Mouse (Mus musculus) adrenal gland, postnatal 14 days (tissue): Measurements from ENCODE around the gene Tspear. TPM values are rescaled to one million over a fixed set of nuclear protein-coding genes. Genes with fewer than 3 reads are reported as not detected.
A peak's percentile ranks its signal among the peaks of the same experiment; 100 is the strongest.
"Not testable (repeated sequence)": the region's sequence is repeated elsewhere in the genome, so short reads cannot be mapped to it uniquely, and the experiment has no call there.

Source experiments
- DNase-seq: peaks from one replicate; pipeline ENCODE4 v3.0.0; 2021; ENCODE audit warnings: mixed read lengths
- total RNA-seq: library from RNA; stranded (reverse); gene quantifications from 2 replicates; pipeline ENCODE4 v1.2.3, GENCODE M21; 2021

The Tspear gene
- total RNA-seq, 1 experiment from 2014 or later: not detected

GRCm38 (mm10) chr10:77711157-77711556, 24.8 kb downstream of the Tspear start, which contains the start of gene Gm10024:
Gene Gm10024 (plus strand): TSS chr10:77711457.
- not testable (repeated sequence) for DNase-seq

- no peak for DNase-seq
Observed at GRCm38 (mm10) chr10:77713734-77714133, 27.4 kb downstream of the Tspear start.

GRCm38 (mm10) chr10:77715507-77715906, 29.1 kb downstream of the Tspear start, which contains the start of gene Gm10142:
Gene Gm10142 (plus strand): TSS chr10:77715807.
- DNase-seq: no peak

DNA sequence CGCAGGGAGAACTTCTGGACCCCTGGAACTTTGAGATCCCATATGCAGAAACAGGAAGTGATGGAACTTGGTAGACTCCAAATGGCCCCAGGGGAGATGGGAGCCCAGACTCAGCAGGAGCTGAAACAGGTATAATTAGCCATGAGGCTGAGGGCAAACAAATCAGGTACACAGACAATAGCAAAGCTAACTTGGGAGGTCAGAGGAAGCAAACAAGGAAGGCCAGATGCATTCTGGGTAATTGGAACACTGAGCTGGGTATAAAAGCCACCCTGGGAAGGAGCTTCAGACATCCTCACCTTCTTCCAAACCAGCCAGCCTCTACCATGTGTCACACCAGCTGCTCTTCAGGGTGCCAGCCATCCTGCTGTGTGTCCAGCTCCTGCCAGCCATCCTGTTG, 33.9 kb downstream of the Tspear start, which contains the start of gene Krtap12-1:
Krtap12-1 (plus strand) TSS at position 301 of the 400 bp plus-strand sequence.
- DNase-seq: not testable (repeated sequence)

DNA sequence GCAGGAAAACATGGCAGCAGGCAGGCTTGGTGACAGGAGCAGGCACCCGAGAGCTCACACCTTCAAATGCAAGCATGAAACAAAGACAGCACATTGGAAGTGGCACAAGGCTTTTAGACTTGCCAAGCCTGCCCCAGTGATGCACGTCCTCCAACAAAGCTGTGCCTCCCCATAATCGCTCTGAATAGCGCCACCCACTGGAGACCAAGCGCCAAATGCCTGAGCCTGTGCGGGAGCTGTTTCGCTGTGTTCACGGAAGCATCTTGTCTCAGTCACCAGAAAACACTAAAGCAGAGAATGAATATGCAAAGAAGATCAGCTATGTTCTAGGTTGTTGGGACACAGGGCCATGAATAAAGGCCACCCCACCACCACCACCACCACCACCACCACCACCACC, 38.5 kb downstream of the Tspear start:
- peak; percentile 14 for DNase-seq

DNA sequence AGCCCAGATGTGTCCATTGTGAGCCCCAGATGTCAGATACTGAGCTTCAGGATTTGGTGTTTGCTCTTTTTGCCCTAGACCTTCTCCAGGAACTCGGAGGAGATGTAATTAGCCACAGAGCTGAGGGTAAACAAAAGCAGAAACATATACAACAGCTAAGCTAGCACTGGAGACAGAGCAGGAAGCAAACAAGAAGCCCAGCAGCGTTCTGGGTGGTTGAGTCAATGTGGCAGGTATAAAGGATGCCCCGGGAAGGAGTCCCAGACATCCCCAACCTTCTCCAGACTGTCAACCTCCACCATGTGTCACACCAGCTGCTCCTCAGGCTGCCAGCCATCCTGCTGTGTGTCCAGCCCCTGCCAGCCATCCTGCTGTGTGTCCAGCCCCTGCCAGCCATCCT, 39.8 kb downstream of the Tspear start, which contains the start of gene Gm10100:
Gm10100 (plus strand) TSS at position 301 of the 400 bp plus-strand sequence.
- no peak for DNase-seq

- DNase-seq: no peak
Observed at GRCm38 (mm10) chr10:77728280-77728679, 41.9 kb downstream of the Tspear start.

DNA sequence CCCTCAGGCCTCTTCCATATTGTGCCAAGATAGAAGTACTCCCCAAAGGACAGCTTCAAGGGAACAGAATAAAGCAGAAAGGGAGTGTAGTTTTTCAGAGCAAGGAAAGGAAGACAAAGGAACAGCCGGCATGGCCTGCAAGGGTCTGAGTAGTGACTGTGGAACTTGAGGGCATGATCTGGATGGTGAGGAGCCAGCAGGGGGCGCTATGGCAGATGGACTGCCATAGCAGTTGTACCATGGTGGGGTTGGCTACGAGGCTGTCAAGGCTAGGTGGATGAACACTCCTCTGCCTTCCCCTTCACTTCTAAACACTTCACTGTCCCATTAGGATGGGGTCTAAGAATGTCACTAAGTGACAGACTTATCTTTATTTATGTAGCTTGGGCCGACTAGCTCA, 42.9 kb downstream of the Tspear start:
- DNase-seq: peak; percentile 37

DNA sequence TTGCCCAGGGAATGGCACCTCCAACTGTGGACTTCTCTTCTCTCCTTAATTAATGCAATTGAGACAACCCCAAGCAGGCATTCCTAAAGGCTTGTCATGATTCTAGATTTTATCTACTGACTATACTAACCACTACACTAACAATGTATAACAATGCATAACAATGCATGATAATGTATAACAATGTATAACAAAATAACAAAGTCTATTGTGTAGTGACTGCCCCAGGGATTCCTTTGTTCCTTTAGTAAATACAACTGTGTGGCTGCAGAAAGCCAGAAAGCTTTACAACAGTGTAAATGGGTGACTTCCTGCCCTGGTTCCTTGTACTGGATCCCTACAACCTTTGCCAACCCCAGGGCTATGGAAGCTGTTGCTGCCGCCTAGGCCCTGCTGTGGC, 49.6 kb downstream of the Tspear start:
- no peak for DNase-seq

DNA sequence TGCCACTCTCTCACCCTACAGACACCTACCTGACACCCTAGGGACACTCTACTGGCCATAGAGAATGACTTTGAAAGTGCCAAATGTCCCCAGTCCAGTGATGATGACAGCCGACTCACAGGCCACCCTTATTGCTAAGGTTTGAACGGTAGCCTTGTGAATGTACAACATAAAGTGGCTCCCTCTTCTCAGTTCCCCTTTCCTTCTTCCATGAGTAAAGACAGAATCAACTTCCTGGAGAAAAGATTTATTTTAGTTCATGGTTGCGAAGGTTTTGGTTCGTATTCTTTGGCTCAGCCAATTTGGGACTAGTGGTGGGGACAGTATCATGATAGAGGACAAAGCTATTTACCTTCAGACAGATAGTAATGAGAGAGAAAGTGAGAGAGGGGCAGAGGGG, 52.6 kb downstream of the Tspear start:
- no peak for DNase-seq

GRCm38 (mm10) chr10:77741924-77742688, 55.7 kb downstream of the Tspear start, which contains the start of gene Gm18596:
Gene Gm18596 (minus strand): TSS chr10:77742638.
- not testable (repeated sequence) for DNase-seq

GRCm38 (mm10) chr10:77750686-77751085, 64.3 kb downstream of the Tspear start:
- not testable (repeated sequence) for DNase-seq

- not testable (repeated sequence) for DNase-seq
Observed at GRCm38 (mm10) chr10:77751254-77751653, 64.9 kb downstream of the Tspear start, which contains the start of gene Gm9736. Gene Gm9736 (minus strand): TSS chr10:77751354.

GRCm38 (mm10) chr10:77752312-77752711, 65.9 kb downstream of the Tspear start:
- DNase-seq: not testable (repeated sequence)

DNA sequence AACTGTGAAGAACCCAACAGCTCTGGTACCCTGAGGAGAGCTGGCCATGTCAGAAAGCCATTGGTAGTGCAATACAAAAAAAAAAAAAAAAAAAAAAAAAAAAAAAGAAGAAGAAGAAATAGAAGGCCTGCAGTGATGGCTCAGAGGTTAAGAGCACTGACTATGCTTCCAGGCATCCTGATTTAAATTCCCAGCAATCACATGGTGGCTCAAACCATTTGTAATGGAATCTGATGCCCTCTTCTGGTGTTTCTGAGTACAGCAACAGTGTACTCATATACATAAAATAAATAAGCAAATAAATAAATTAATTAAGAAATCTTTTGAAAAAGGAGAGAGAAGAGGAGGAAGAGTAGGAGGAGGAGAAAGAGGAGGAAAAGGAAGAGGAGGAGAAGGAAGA, 67.1 kb downstream of the Tspear start:
- DNase-seq: no peak

GRCm38 (mm10) chr10:77759582-77759981, 73.2 kb downstream of the Tspear start, which contains the start of gene Gm3233:
Gene Gm3233 (minus strand): TSS chr10:77759682.
- not testable (repeated sequence) for DNase-seq

GRCm38 (mm10) chr10:77769727-77770126, 83.4 kb downstream of the Tspear start:
- no peak for DNase-seq

DNA sequence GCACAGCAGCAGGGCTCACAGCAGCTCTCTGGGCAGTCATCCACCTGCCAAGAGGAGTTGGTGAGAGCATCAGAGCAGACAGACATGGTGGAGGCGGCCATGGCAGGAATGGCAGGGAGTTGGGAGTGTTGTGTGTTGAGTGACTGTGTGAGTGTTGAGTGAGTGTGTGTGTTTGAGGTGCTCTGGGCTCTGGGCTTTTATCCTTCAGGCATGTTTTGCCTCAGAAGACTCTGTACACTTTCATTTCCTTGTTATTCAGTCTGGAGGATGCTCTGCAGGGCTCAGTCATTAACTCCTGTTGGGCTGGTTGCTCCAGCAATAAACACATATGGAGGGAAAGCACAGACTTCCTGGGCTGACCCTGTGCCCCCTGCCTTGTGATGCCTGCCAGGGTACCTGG, 84.9 kb downstream of the Tspear start, which contains the start of gene Gm3238:
Gm3238 (minus strand) TSS at position 101 of the 400 bp plus-strand sequence.
- not testable (repeated sequence) for DNase-seq

GRCm38 (mm10) chr10:77772142-77772541, 85.8 kb downstream of the Tspear start:
- not testable (repeated sequence) for DNase-seq

- not testable (repeated sequence) for DNase-seq
Observed at GRCm38 (mm10) chr10:77776844-77777243, 90.5 kb downstream of the Tspear start, which contains the start of gene Gm7138. Gene Gm7138 (minus strand): TSS chr10:77776944.

GRCm38 (mm10) chr10:77782442-77782841, 96.1 kb downstream of the Tspear start, which contains the start of gene Gm3250:
Gene Gm3250 (minus strand): TSS chr10:77782542.
- not testable (repeated sequence) for DNase-seq

- DNase-seq: not testable (repeated sequence)
Observed at GRCm38 (mm10) chr10:77783396-77783795, 97.0 kb downstream of the Tspear start.

GRCm38 (mm10) chr10:77787876-77788275, 101.5 kb downstream of the Tspear start, which contains the start of gene Gm7137:
Gene Gm7137 (minus strand): TSS chr10:77788200.
- DNase-seq: peak; percentile 16
